Mouse (Mus musculus): ENCODE measurements at regions not wholly inside any gene's neighbourhood (a gene's known extent, or its start where the extent isn't known, plus 50 kb on each side); places are given as distances from the start of the nearest gene placed in this dataset.

- intact Hi-C loops (cut with DNase I) = no loop called here
- no peak for DNase-seq
Observed at GRCm38 (mm10) chr2:178981736-178982502, 460.3 kb upstream of the Cdh4 start.

GRCm38 (mm10) chr2:178983801-178984200 is 458.4 kb upstream of the Cdh4 start:
- intact Hi-C loops (cut with DNase I) = no loop called here
- no peak for DNase-seq

DNA sequence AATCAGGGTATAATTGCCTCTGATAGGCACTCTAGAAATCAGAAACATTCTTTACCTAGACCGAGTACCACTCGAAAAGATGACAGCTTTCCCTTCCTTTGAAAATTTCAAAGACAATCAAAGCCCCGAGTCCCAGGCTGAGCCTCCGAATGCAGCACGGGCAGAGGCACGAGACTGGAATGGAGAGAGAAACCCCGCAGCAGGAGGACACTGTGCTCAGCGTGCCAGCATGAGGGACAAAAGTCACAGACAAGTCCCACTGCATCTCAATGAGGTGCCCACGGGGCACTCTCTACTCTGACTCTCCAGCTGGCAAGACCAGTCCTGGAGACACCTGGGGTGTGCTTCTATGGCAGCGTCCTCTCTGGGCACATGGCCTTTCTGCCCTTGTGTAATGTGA is 454.3 kb upstream of the Cdh4 start:
- intact Hi-C loops (cut with DNase I) = no loop called here
- no peak for DNase-seq

DNA sequence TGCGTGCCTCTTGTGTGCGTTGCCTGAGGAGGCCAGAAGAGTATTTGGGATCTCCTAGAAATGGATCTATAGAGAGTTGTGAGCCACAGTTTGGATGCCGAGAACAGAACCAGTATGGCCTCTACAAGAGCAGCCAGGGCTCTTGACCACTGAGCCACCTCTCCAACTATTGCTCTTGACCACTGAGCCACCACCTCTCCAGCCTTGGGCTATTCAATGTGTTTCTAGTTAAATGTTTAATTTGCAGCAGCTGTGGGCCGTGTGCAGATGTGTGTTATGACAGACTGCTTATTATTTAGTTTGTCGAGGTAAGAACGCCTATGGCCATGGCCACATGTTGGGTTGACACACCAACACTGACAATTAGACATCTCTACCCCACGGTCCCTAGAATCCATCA is 452.9 kb upstream of the Cdh4 start:
- no peak for DNase-seq
- intact Hi-C loops (cut with DNase I) = no loop called here

DNA sequence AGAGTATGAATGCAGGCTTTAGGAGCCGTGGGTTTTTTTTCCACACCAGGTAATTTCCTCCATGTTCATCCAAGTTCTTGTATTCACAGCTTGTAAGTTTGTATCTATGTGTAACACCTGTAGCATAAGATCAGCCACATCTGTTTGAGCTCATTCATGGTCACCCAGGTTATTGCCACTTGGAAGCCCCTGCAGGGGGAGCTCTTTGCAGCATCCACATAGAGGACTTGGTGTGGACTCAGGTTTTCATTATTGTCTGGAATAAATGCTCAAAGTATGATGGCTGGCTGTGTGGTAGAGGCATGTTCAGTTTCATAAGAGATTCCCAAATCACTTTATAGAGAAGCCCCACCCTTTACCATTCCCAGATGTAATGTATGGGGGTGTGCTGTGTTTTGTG is 452.4 kb upstream of the Cdh4 start:
- DNase-seq = no peak
- intact Hi-C loops (cut with DNase I) = no loop called here

DNA sequence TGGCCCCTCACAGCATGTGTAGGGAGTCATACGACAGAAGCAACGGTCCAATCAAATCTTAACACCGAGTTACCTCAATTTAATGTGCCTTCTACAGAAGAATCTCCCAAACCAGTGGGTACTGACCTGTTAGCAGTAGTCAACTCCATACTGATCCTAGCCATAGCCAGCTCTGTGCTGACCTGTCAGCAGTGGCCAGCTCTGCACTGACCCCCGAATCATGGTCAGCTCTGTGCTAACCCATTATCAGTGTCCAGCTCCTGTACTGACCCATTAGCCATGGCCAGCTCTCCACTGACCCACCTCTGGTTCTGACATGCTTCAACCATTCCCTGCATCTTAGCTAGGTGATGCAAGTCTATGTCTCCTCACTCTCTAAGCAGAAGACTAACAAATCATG is 451.3 kb upstream of the Cdh4 start:
- intact Hi-C loops (cut with DNase I) = no loop called here
- no peak for DNase-seq

- intact Hi-C loops (cut with DNase I) = no loop called here
- DNase-seq = no peak
Observed at GRCm38 (mm10) chr2:178992334-178993116, 449.7 kb upstream of the Cdh4 start.

DNA sequence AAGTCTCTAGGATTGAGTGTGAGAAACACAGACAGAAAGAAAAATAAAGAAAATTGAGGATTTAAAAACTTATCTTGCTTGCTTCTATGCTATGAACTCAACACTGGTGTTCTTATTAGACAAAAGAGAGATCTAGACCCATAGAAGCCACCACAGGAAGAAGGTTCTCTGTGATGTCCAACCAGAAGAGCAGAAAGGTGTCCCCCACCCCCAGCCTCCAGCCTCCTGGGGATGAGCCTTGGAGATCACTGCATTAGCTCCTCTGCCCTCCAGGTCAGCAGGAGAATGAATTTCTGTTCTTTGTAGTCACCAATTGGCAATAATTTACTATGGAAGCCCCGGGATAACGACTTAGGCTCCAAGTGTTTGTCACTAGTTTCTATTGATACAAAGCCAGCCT is 444.3 kb upstream of the Cdh4 start:
- intact Hi-C loops (cut with DNase I) = no loop called here
- DNase-seq = no peak

DNA sequence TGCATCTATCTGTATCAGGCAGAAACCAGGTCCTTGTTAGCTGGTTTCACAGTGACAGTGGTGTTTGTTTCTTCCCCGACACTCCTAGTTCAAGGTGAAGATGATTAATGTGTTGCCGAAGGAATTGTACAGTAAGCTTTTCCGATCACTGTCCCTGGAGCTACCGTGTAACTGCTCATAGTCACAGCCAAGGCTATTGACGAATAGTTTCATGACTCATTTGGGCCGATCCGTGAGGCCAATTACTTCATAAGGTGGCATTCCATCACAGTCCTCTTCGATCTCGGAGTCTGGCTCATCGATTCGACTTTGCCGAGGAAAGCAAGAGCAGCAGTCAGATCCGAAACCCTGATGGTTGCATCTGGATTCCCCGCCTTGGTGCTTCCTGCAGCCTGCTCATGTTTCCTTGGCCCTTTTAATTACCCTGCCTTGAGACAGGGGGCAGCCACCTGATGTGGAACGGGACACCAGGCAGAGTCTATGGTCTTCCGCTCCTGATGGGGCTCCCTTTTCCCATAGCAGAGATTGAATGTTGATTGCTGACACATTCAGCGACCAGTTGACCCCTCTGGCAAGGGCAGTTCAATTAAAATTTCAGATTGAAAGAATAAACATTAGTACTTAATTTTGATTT is 441.7 kb upstream of the Cdh4 start:
- intact Hi-C loops (cut with DNase I) = no loop called here
- DNase-seq = no peak

- intact Hi-C loops (cut with DNase I) = no loop called here
- DNase-seq = no peak
Observed at GRCm38 (mm10) chr2:179007766-179008165, 434.5 kb upstream of the Cdh4 start.

- no peak for DNase-seq
- intact Hi-C loops (cut with DNase I) = no loop called here
Observed at GRCm38 (mm10) chr2:179013891-179014593, 428.2 kb upstream of the Cdh4 start.

GRCm38 (mm10) chr2:179022675-179023194 is 419.5 kb upstream of the Cdh4 start:
- DNase-seq = no peak
- intact Hi-C loops (cut with DNase I) = no loop called here

GRCm38 (mm10) chr2:179024225-179024624 is 418.0 kb upstream of the Cdh4 start:
- intact Hi-C loops (cut with DNase I) = no loop called here
- no peak for DNase-seq

DNA sequence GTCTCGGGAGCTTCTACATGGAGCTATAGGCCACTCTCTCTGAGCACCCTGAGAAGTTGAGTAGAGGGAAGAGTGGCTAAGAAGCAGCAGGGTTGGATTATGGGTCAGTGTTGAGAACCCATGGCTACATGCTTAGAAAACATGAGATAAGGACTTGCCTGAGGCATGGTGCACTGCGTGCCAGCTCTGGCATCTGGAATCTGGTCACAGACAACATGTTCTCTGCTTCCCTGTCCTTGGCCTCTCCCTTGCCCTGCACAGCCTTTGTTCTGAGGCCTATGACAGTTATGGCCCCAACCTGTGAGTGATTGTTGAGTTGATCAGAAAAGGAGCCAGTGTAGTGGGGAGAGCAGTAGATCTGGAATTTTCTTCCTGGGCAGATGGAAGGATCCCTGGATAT is 409.1 kb upstream of the Cdh4 start:
- intact Hi-C loops (cut with DNase I) = no loop called here
- no peak for DNase-seq

GRCm38 (mm10) chr2:179035446-179035845 is 406.8 kb upstream of the Cdh4 start:
- no peak for DNase-seq
- intact Hi-C loops (cut with DNase I) = no loop called here

GRCm38 (mm10) chr2:179039697-179040096 is 402.5 kb upstream of the Cdh4 start:
- intact Hi-C loops (cut with DNase I) = no loop called here
- no peak for DNase-seq

GRCm38 (mm10) chr2:179043671-179044070 is 398.6 kb upstream of the Cdh4 start:
- intact Hi-C loops (cut with DNase I) = no loop called here
- no peak for DNase-seq

GRCm38 (mm10) chr2:179045361-179045760 is 396.9 kb upstream of the Cdh4 start:
- intact Hi-C loops (cut with DNase I) = no loop called here
- no peak for DNase-seq

- no peak for DNase-seq
- intact Hi-C loops (cut with DNase I) = no loop called here
Observed at GRCm38 (mm10) chr2:179054441-179054840, 387.8 kb upstream of the Cdh4 start.

- intact Hi-C loops (cut with DNase I) = no loop called here
- DNase-seq = no peak
Observed at GRCm38 (mm10) chr2:179064616-179065015, 377.6 kb upstream of the Cdh4 start.

- intact Hi-C loops (cut with DNase I) = no loop called here
Observed at GRCm38 (mm10) chr2:179069520-179069919, 372.7 kb upstream of the Cdh4 start.

More at GRCm38 (mm10) chr2:179069520-179069919, 372.7 kb upstream of the Cdh4 start:
- no peak for DNase-seq

Measured in heart, postnatal 36 days (tissue).